Mouse (Mus musculus) lung, embryonic 14.5 days (tissue): ENCODE measurements around the gene St3gal5. TPM values are rescaled to one million over a fixed set of nuclear protein-coding genes. Genes with fewer than 3 reads are reported as not detected.

Source experiments
- ATAC-seq: fragments of 200-750 bp; cut with Nextera tagmentation; 2 replicates; pipeline ENCODE4 v1.8.0; 2017; ENCODE audit warnings: mild to moderate bottlenecking, moderate TSS enrichment, moderate library complexity; ENCODE audit not compliant: insufficient read depth
- DNase-seq: peaks from one replicate; pipeline ENCODE4 v3.0.0-alpha.2; 2015
- H3K27ac ChIP-seq: fragments of 300-500 bp; sonication (generic); 2 replicates; pipeline ENCODE4 v1.5.1; 2014; ENCODE audit warnings: low read depth, mild to moderate bottlenecking, moderate library complexity
- H3K27me3 ChIP-seq: fragments of 300-500 bp; sonication (generic); 2 replicates; pipeline ENCODE4 v1.6.1; 2014; ENCODE audit warnings: low read length, control low read depth; ENCODE audit not compliant: insufficient read depth
- H3K36me3 ChIP-seq: fragments of 300-500 bp; sonication (generic); 2 replicates; pipeline ENCODE4 v1.6.1; 2014; ENCODE audit warnings: control low read depth; ENCODE audit not compliant: insufficient read depth
- H3K4me1 ChIP-seq: fragments of 300-500 bp; sonication (generic); 2 replicates; pipeline ENCODE4 v1.6.1; 2014; ENCODE audit warnings: antibody characterized with exemption, control low read depth; ENCODE audit not compliant: insufficient read depth
- H3K4me2 ChIP-seq: fragments of 300-500 bp; sonication (generic); 2 replicates; pipeline ENCODE4 v1.6.1; 2014; ENCODE audit warnings: mild to moderate bottlenecking
- H3K4me3 ChIP-seq: fragments of 300-500 bp; sonication (generic); 2 replicates; pipeline ENCODE4 v1.5.1; 2014; ENCODE audit warnings: low read depth, low read length
- H3K9ac ChIP-seq: fragments of 300-500 bp; sonication (generic); 2 replicates; pipeline ENCODE4 v1.6.1; 2014
- H3K9me3 ChIP-seq: fragments of 300-500 bp; sonication (generic); 2 replicates; pipeline ENCODE4 v1.6.1; 2016; ENCODE audit warnings: low read depth, low read length, control low read depth
- CTCF ChIP-seq: IDR thresholded peaks from 2 replicates; pipeline ENCODE4 v1.5.1; 2016; ENCODE audit warnings: antibody characterized with exemption, low read depth
- WGBS: fragments of 180-500 bp; shearing (Covaris S2); extraction: QIAGEN DNeasy Blood & Tissue Kit; methylation state at CpG from one replicate; pipeline ENCODE4 v1.1.7; 2014; 5-methylcytosine and 5-hydroxymethylcytosine counted together
- polyA plus RNA-seq: library from polyadenylated mRNA; unstranded; fragments of >200 nt; fragmentation: Nextera tagmentation; extraction: Ambion mirVana; gene quantifications from 2 replicates; pipeline ENCODE4 v1.2.1, GENCODE M21; 2014

The St3gal5 gene
- polyA plus RNA-seq, 1 experiment from 2014 or later: 33.8 TPM

DNA sequence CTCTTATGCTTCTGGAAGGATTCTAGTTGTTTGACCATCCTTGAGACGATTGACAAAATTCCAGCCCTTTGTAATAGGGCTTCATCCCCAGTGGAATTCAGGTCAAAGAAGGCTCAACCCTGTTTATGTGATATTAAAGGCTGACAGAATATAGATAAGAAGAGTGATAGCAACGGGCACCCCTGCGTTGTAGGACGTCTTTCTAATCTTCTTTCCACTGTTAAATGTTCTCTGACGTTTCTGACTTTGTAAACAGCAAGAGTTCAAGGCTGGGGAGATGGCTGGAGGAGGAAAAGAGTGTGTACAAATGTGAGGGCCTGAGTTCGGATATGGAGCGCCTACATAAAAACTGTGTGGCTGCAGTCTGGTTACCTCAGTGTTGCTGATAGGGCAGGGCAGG is 7.1 kb downstream of the St3gal5 start:
- WGBS: 22% methylated on average over 7 of the region's 7 CpGs
- no peaks in the 10 kb centered on the region for H3K36me3 ChIP-seq
- no peak for TF ChIP-seq CTCF
- H3K9me3 ChIP-seq: no peaks in the 10 kb centered on the region
- H3K4me2 ChIP-seq: no peak overlapping the region
- peaks cover 21% of the 10 kb centered on the region for H3K4me1 ChIP-seq
- no peak for ATAC-seq
- no peak overlapping the region for H3K9ac ChIP-seq
- no peak overlapping the region for H3K4me3 ChIP-seq
- H3K27ac ChIP-seq: no peak overlapping the region
- H3K27me3 ChIP-seq: no peaks in the 10 kb centered on the region
- no peak for DNase-seq

DNA sequence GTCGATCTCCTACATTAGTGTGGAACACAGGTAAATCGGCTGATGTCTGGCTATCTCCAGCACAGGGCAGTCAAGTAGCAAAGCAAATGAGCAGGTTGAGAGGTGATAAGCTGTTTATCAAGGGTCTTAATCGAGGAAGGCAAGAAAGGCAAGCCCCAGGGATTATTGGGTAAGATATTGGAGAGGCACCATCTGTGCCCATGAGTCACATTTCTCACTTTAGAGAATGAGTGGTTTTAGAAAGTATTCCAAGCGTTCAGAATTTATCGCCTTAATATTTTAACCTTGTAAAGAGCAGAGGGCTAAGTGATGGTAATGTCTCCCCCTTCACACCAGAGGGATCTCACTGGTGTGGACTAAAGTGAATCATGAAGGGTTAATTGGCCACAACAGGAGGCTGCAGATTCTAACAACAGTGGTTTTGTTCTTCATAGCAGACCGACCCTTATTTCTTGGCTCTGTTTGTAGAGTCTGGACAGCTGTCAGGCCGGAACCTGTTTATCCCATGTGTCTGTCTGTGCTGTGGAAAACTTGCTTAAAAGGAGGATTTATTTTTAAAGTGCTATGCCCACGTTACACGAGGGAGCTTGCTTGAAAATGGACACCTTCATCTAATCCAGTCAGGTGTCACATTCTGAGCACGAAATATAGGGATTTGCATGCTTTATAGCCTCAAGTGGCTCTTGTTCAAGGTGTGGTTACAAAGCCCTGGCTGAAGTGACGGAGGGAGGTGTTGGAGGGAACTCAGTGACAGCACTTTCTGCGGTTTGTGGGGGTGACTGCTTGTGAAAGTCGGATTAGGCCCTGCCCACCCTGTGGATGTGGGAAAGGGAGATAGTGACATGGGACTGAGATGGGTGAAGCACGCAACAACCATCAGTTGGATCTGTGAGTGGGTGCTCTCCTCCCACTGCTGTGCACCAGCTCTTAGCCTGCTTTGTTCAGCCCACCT is 11.8 kb downstream of the St3gal5 start:
- H3K4me3 ChIP-seq: no peak overlapping the region
- H3K36me3 ChIP-seq: no peaks in the 10 kb centered on the region
- ATAC-seq: peak; percentile 76
- H3K9ac ChIP-seq: peak overlapping the region; percentile 8; the same call in 1 of the 2 replicates
- H3K9me3 ChIP-seq: no peaks in the 10 kb centered on the region
- peak; percentile 57 for DNase-seq
- H3K4me2 ChIP-seq: peak overlapping the region; percentile 40
- H3K4me1 ChIP-seq: peaks cover 14% of the 10 kb centered on the region
- 44% methylated on average over 14 of the region's 14 CpGs for WGBS
- no peaks in the 10 kb centered on the region for H3K27me3 ChIP-seq
- no peak for TF ChIP-seq CTCF
- H3K27ac ChIP-seq: peak overlapping the region; percentile 54

DNA sequence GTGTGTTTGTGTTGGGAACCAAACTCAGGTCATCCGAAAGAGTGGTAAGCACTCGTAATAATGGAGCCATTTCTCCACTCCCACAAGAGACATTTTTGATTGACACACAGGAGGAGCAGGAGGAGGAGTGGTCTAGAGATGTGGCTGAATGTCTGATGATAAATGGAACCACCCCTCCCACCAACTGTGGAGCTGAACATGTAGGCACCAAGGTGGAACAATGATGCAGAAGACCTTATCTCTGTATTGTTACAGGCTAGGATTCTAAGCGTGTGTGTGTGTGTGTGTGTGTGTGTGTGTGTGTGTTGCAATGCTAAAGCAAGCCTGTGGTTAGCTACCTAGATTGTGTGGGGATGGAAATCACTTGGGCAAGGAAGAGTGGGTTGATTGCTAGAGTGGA is 13.2 kb downstream of the St3gal5 start:
- H3K9me3 ChIP-seq: no peaks in the 10 kb centered on the region
- 81% methylated on average over 3 of the region's 3 CpGs for WGBS

DNA sequence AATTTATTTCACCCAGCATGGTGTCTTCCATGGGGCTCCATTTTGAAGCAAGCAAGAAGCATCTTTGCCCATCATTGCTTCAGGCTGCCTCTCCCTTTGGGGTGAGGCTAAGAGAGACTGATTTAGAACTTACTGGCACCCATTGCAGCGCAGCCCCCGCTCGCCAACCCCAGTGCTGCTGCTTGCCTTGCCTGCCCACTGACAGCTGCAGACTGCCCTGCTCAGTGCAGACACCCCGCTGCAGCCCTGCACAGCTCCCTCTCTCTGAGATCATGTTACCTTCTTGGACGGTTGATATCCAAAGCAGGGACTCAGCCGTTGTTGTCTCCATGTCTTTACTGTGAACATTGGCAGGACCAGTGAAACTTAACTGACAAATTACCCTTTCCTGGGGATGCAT is 15.2 kb downstream of the St3gal5 start:
- no peak overlapping the region for H3K9ac ChIP-seq
- ATAC-seq (peak; percentile 43; the same call in 1 of the 2 replicates), DNase-seq (no peak)
- no peak overlapping the region for H3K27ac ChIP-seq
- peaks cover 14% of the 10 kb centered on the region for H3K4me1 ChIP-seq
- 30% methylated on average over 6 of the region's 6 CpGs for WGBS
- H3K4me2 ChIP-seq: no peak overlapping the region
- H3K27me3 ChIP-seq: no peaks in the 10 kb centered on the region
- TF ChIP-seq CTCF: no peak
- no peaks in the 10 kb centered on the region for H3K36me3 ChIP-seq
- H3K9me3 ChIP-seq: no peaks in the 10 kb centered on the region
- H3K4me3 ChIP-seq: no peak overlapping the region

More for the DNA sequence above, 13.2 kb downstream of the St3gal5 start:
- ATAC-seq (no peak), DNase-seq (no peak)
- TF ChIP-seq CTCF: no peak
- H3K9ac ChIP-seq: no peak overlapping the region
- H3K36me3 ChIP-seq: no peaks in the 10 kb centered on the region
- H3K27ac ChIP-seq: no peak overlapping the region
- peaks cover 14% of the 10 kb centered on the region for H3K4me1 ChIP-seq
- no peaks in the 10 kb centered on the region for H3K27me3 ChIP-seq
- no peak overlapping the region for H3K4me3 ChIP-seq
- no peak overlapping the region for H3K4me2 ChIP-seq

DNA sequence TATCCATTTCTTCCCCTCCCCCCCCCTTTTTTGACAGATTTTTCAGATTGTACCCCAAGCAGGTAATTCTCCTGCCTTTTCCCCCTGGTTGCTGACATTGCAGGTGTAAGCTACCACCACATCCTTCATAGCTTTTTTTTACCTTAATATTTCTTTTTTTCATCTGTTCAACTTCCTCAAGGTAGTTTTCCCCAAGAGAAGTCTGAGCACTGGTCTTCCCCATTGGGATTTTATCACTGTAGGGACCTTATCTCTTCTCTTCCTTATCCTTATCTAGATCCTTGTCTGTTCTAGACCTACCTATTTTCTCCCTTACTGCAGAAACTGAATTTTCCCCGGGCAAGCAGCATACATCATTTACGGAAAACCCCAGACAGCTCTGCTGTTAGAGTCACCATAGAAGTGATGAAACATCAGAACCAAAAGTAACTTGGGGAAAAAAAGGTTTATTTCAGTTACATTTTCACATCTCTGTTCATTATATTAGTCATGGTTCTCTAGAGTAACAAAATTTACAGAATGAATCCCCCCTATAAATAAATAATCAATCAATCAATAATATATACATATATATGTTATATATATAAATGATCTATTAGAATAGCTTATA is 15.8 kb downstream of the St3gal5 start:
- H3K27ac ChIP-seq: no peak overlapping the region
- H3K4me1 ChIP-seq: peaks cover 14% of the 10 kb centered on the region
- H3K9ac ChIP-seq: no peak overlapping the region
- no peaks in the 10 kb centered on the region for H3K36me3 ChIP-seq
- H3K9me3 ChIP-seq: no peaks in the 10 kb centered on the region
- H3K4me2 ChIP-seq: no peak overlapping the region
- H3K27me3 ChIP-seq: no peaks in the 10 kb centered on the region
- ATAC-seq (no peak), DNase-seq (no peak)
- 70% methylated on average over 2 of the region's 2 CpGs for WGBS
- no peak for TF ChIP-seq CTCF
- H3K4me3 ChIP-seq: no peak overlapping the region

DNA sequence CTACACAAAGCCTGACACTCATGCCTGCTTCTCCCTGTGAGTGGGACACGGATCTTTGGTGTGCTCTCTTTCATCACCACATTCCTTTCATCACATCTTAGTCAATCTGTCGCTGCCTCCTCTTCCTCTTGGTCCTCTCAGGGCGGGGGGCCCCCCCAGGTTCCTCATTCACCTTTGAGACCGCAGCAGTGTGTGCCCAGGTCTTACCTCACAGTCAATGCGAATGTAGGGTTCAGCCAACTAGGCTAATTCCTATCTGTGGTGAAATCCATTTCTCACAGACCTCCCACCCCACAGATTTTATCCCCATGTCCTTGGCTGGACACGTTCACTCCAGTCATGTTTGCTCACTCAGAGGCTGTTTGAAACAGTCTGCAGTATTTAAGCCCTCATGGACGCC is 17.5 kb downstream of the St3gal5 start:
- no peaks in the 10 kb centered on the region for H3K9me3 ChIP-seq
- 0 out of 2 replicates have a peak, but pooled peaks cover 4% of the 10 kb centered on the region for H3K4me1 ChIP-seq
- no peak for TF ChIP-seq CTCF
- no peak overlapping the region for H3K4me2 ChIP-seq
- H3K36me3 ChIP-seq: no peaks in the 10 kb centered on the region
- H3K27ac ChIP-seq: no peak overlapping the region
- H3K9ac ChIP-seq: no peak overlapping the region
- H3K4me3 ChIP-seq: no peak overlapping the region
- no peak for ATAC-seq
- no peak for DNase-seq
- WGBS: 68% methylated on average over 7 of the region's 7 CpGs
- H3K27me3 ChIP-seq: no peaks in the 10 kb centered on the region

DNA sequence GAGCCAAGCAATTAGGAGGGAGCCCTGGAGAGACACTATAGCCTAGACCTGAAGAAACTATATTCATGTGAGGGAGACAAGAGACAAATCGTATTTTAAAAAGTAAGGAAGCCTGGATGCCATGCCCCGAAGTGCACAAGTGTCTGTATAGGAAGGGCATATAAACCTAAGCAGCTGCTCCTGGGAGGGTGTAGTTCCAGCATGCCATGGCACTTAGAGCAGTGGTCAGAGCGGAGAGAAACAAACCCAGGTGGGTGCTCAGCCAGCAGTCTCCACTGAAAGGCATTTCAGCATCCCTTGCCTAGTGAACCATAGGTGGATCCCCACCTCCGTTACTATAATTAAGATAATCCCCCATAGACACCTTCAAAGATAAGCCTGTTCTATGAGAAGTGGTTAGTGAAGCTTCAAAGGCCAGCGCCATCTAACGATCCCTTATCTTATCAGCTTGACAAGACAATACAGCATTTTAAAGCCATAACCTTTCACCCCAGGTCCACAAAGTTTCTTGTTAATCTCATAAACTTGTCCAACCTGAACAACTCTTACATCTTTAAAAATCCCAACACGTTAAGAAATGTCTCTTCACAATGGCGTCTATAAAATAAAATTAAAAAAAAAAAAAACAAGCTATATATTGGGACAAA is 20.1 kb downstream of the St3gal5 start:
- H3K36me3 ChIP-seq: no peaks in the 10 kb centered on the region
- no peak overlapping the region for H3K4me2 ChIP-seq
- WGBS: 41% methylated on average over 8 of the region's 8 CpGs
- no peak overlapping the region for H3K27ac ChIP-seq
- no peak for TF ChIP-seq CTCF
- no peak overlapping the region for H3K9ac ChIP-seq
- no peaks in the 10 kb centered on the region for H3K9me3 ChIP-seq
- 0 out of 2 replicates have a peak, but pooled peaks cover 4% of the 10 kb centered on the region for H3K4me1 ChIP-seq
- no peak for ATAC-seq
- H3K27me3 ChIP-seq: no peaks in the 10 kb centered on the region
- no peak for DNase-seq
- no peak overlapping the region for H3K4me3 ChIP-seq
